Mouse (Mus musculus): Measurements from ENCODE around the gene Nsrp1.
"Not testable (repeated sequence)": the region's sequence is repeated elsewhere in the genome, so short reads cannot be mapped to it uniquely, and the experiment has no call there.

The Nsrp1 gene

DNA sequence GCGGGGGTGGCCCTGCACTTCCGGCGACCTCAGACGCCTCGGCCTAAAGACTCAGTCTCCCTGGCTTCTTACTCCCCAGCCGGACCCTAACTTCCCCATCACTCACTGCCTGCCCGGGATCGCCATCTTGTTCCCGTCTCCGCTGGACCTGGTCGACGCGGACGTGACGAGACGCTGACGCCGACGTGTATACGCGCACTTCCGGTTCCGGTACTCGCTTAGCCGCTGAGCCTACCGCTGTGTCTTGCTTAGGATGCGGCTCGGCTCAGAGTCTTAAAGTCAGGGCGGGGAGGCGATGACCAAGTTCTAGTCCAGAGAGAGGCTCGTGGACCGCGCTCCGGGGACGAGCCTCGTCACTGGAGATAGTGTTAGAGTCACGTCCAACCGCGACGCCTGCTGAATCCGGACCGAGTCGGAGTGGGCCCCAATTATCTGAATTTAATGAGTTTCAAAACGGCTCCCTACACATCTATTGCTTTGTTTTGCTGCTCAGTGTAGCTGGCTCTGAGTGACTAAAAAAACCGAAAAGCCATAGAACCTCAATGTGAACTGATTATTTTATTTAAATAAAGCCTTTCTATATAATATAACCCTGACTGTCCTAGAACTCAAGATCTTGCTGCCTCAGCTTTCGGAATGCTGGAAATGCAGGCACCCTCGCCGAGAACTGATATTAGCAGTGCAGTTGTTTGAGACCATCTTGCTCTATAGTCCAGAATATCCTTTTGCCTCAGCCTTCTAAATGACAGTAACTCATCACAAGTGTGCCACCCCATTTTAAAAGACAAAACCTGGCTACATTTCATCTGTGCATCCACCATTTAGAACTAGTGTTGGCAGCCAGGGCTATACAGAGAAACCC is at the start of gene Nsrp1:
Gene Nsrp1, minus strand, starts transcription at position 163 of the 862 bp plus-strand sequence.
- in situ Hi-C loops (cut with MboI, MseI), result no loop called here

DNA sequence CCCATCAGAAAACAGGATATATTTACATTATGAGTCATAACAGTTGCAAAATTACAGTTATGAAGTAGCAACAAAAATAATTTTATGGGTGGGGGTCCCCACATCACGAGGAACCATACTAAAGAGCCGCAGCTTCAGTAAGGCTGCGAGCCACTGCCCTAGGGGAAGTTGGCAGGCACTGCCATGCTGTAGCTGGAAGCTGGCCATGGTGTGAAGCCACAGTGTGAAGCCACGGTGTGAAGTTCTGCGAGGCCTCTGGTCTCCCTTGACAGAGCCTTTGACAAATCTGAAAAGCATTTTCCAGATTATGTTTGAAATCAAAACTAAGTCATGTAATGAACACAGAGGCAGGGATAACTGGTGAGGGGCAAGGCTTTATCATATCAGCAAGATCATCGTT is 32.9 kb upstream of the Nsrp1 start:
- in situ Hi-C loops (cut with MboI, MseI), result no loop called here

DNA sequence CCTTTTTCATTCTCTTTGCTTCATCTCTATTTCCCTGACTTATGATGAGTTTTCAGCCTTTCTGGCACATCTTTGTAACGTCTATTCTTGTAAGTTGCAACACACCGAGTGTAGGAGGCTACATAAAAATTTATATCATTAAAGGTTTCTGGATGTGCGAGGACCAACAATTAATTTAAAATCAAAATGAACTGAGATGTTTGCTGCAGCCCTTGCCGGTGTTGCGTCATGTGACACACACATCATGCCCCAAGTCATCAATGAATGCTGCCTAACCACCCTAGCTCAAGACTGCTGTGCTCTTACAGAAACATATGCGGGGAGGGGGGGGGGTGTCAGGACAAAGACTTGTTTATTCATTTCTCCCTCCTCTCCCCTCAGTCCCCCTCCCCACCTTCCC is 30.2 kb upstream of the Nsrp1 start:
- in situ Hi-C loops (cut with MboI, MseI), result no loop called here

DNA sequence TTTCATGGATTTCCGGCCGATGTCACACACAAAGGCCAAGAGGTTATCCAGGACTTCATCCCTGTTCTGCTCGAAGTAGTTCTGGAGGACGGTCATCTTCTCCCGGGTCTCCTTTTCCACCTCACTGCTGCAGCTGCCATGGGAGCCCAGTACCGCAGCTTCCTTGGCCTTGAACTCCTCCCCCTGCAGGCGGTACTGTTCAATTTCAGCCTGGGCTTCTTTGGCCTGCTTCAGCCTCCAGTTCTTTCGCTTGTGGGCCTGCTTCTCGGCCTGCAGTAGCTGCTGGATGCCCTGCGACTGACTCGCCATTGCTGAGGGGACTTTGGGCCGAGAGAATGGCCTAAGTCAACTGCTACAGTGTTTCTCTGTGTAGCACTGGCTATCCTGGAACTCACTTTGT is 29.6 kb upstream of the Nsrp1 start:
- in situ Hi-C loops (cut with MboI, MseI), result not testable (repeated sequence)

DNA sequence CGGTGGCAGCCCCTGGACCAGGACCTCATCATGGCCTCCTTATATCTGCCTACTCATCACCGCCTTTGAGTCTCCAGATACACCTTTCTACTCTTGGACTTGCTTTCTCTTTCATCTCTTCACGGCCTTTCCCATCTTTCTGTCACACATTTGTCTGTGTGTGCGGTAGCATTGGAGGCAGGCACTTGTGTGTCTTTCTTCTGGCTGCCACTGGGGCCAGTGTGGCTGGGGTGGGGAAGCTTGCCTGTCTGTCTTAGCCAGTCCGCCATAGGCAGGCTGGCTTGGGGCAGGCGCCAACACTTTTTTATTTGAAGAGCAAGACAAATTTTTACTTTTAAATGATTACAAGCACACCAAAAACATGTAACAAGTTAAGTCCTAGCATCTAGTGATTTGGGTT is 28.7 kb upstream of the Nsrp1 start:
- in situ Hi-C loops (cut with MboI, MseI), result no loop called here

DNA sequence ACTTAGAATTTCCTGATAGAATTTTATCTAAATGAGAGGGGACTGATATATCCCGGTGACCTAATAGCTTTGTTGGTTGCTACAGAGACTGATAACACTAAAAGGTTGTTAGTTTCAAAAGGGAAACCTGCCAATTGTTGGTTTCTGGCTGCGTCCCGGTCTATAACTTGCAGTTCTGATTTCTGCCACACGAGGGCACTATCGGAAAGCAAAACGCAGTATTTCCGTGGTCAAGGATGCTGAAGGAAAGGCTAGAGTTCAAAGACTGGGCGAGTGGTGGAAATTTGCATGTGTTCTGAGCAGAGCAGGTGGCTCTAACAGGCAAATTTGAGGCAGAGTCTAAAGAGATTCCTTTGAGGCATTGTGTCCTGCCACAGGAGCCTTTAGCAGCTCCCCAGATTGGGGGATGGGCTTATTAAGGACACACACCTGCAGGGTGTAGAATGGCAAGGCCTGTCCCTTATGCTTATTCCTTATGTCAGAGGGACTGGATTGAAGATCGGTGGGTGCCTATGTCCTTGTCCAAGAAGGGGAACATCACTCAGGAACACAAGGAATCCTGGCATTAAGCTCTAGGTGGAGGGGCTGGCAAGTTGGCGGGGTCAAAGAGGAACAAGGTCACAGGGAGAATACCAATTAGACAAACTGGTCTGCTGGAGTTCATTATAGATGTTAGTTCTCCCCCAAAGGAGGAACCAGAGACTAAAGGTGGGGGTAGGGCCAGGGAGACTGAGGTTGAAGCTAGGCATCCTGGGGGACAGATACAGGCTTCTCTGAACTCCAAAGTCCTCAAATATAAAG is 22.1 kb upstream of the Nsrp1 start:
- in situ Hi-C loops (cut with MboI, MseI), result loop anchor here (5.0 kb wide), 2 partner anchors 212 to 367 kb away; no protein-coding TSS in a partner anchor

DNA sequence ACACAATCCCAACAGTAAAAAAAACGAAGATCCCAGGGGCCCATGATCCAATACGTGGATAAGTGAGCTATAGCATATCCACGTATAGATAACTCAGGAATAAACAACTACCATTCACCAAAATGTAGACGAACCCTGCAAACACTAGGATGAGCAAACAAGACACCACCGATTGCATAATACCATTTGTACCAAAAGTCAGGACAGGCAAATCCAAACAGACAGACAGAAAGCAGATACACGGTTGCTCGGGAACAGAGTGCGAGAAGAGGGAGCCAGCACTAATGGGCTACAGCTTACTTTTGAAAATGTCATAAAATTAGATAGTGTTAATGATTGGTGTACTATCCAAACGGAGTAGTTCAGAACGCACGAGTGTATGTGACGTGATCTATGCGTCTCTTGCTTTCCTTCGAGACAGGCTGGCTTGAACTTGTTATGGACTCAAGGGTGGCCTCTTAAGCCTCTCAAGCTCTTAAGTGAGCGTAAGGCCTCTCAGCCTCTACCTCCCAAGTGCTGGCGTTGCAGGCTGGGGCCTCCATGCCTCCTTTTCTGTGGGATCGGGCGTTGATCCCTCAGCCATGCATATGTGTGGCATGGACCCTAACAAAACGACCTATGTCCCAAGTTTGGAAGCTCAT is 20.2 kb upstream of the Nsrp1 start:
- in situ Hi-C loops (cut with MboI, MseI), result no loop called here

DNA sequence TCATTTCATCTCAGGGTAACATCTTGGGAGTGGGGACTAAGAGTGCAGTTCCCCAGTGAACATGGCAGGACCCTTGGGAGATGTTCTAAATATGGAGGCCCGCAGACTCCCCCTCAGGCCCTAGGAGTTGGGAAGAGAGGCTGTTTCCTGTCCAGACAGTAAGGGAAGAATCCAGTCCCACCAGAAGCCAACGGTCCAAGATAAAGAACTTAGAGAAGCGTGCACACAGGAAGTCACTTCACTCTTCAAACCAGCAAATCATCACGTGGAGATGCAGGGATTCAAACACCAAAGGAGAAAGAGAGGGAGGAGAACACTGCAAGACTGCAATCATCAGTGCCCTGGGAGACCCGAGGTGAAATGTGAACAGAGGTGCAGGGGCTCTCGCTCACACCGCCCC is 18.8 kb upstream of the Nsrp1 start:
- in situ Hi-C loops (cut with MboI, MseI), result no loop called here

DNA sequence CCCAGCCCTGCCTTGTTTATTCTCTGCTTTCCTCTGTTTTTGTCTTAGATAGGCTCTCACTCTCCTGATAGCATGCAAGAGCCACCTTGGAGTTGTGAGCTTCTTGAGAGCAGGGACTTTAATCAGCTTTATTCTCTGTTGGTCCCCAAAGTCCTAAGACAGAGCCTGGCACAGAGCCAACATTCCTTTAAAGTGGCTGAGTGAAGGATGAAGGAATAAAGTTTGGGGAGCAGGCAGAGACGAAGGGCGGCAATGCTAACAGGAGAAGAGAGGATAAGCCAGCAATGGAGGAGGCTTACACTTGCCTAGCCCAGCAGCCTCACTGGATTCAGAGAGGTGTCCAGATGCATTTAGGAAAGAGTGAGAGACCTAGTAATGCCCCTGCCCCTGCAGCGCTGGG is 18.3 kb upstream of the Nsrp1 start:
- in situ Hi-C loops (cut with MboI, MseI), result no loop called here

DNA sequence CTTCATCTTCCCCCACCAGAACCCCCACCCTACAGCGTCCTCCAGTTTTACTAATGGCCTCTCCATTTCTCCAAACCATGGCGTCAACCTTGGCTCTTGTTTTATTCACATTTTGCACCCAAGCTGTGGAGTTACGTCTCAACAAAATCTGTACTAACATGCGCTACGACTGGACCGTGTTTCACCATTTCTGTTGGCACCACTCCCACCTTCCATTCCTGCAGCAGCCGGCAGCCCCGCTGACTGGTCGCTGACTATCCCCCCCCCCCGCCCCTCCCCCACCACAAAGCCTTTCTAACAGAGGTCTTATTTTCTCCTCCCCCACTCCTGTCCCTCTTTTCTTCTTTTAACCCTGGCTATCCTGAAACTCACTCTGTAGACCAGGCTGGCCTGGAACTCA is 17.0 kb upstream of the Nsrp1 start:
- in situ Hi-C loops (cut with MboI, MseI), result no loop called here

DNA sequence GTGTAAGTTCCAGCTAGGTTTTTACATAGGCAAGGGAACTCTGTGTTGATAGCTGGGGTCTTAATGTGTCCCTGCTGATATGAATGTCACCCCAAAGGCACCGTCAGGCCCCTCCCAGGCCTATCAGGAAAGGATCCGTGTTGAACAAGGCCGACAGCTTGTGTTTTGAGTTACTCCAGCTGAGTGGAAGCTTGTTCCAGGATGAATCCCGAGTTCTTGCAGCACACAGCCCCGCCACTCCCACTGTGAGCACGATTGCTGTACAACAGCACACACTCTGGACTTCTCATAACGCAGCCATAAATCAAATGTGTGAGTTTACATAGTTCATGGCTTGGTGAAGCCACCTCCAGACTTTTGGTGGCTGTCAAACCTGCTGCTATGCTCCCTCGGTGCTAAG is 15.9 kb upstream of the Nsrp1 start:
- in situ Hi-C loops (cut with MboI, MseI), result no loop called here

DNA sequence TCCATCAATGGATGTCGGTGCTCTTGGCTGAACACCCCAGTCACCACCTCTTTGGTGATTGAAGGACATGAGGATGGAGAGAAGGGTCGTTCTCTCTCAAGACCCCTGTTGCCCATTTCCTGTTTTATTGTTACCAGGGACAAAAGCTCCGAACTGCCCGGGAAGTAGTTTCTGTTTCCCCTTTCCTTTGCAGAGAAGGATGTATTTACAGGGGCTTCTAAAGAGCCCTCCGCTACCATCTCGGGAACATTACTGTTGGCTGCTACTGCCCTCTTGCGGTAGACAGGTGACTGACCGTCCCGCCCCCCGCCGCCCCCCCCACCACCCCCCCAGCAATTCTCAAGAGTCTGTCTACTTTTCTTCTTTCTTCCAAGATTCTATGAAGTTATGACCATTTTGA is 15.0 kb upstream of the Nsrp1 start:
- in situ Hi-C loops (cut with MboI, MseI), result no loop called here

DNA sequence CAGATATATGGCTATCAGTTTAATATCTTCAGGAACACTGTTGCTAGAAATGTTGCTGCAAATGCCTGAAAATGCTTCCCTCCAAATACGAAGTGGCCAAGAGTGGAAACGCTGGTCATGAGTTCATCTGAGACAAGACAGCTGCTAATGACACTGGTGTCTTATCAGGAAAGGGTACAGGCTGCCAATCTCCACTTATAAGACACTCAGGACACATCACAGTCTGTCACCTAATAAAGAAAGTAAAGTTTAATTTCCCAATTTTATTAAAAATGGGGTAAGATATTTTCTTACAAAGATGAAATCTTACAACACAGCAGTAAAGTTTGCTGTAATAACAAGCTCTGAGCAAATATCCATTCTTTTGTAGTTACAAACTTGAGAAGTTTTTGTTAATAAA is 10.9 kb upstream of the Nsrp1 start:
- in situ Hi-C loops (cut with MboI, MseI), result no loop called here

DNA sequence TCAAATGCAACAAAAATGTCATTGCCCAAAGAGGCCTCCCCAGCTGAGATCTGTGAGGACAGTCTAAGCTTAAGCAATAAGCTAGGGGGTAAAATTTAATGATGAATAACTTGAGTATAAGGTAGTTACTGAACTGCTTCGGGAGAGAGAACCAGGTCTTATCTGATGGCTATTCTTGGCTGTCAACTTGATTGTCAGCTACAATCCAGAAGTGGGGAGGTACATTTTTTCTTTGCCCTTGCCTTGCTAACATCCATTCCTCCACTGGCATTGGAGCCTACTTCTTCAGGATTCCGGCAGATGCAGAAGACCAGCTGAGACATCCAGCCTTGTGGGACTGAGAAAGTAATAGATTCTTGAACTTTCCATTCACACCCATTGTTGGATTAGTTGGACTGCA is 8.8 kb upstream of the Nsrp1 start:
- in situ Hi-C loops (cut with MboI, MseI), result no loop called here

DNA sequence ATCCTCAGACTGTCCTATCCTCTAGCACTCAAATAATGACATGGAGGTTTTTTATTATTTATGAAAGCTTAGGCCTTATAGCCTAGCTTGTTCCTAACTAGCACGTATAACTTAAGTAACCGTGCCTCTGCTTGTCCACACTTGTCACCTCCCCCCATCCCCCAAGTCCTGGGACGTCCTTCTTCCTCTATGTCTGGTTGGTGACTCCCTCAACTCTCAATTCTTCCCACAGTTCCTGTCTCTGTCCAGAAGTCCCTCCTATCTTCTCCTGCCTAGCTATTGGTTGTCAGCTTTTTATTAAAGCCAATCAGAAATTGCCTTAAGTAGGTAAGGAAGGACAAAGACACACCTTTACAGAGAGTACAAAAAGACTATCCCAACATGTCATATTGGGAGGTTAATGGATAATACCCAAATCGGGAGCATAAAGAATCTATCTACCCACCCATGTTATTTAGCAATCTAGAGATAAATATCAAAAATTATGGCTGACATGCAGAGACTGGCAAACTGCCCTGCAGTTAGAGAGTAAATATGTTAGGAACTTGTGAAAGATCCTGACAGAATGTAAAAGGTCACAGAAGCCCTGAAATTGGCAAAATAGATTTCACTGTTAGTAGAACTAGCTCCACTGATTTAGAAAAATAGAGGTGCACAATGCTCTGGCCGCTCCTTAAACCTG is 5.9 kb upstream of the Nsrp1 start:
- in situ Hi-C loops (cut with MboI, MseI), result no loop called here

DNA sequence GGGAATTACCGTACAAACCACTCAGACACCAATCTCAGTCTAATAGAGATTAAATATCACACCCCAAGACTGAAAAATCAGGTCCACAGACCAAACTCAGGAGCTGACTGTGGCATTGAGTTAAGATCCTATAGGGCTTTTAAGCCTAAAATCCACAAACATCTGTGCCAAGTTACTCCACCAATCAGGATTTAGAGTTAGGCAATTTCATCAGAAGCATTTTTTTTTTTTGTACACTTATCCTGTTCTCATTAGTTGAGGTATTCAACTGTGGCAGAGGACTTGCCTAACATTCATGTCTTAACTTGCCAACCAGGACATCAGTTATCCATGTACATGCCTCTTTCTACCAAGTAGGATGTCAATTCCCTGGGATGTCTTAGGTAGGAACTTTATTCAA is 1.1 kb upstream of the Nsrp1 start:
- in situ Hi-C loops (cut with MboI, MseI), result no loop called here

DNA sequence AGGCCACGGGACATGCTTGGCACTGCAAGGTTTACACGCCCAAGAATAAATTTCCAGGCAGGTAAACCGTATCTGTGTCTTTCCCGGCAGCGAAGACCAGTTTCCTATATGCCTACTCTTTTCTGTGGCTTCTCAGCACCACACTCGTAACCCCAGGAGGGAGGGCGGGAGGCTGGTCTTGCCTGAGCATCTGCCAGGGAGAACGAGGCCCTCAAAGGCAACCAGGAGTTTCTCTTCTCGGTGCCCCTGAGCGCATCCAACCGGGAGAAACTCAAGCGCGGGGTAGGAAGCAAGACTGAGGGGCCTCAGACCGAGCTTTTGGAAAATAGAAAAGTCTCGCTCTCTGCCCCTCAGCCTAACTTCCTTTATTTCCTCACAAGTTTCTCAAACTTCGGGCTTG is 443 bp downstream of the Nsrp1 start:
- in situ Hi-C loops (cut with MboI, MseI), result no loop called here

DNA sequence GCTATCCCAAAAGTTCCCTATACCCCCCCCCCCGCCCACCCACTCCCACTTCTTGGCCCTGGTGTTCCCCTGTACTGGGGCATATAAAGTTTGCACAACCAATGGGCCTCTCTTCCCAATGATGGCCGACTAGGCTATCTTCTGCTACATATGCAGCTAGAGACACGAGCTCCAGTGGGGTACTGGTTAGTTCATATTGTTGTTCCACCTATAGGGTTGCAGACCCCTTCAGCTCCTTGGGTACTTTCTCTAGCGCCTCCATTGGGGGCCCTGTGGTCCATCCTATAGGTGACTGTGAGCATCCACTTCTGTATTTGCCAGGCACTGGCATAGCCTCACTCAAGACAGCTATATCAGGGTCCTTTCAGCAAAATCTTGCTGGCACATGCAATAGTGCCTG is 904 bp downstream of the Nsrp1 start:
- in situ Hi-C loops (cut with MboI, MseI), result not testable (repeated sequence)

DNA sequence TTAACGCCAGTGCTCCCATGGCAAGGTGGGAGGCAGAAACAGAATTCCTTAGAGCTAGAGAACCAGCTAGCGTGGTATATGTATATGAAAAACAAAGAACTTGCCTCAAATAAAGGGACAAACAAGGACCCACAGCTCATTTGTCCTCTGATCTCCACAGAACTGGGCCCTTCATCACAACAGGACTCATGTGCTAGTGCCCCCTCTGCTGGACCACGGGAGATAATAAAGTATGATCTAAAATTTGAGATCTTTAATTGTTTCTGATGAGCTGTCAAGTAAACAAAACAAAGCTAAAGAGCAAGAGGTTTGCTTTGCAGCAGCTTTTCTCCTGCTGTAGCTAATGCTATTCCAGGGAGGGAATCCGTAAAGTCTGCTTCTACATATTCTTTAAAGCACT is 7.5 kb downstream of the Nsrp1 start:
- in situ Hi-C loops (cut with MboI, MseI), result no loop called here

DNA sequence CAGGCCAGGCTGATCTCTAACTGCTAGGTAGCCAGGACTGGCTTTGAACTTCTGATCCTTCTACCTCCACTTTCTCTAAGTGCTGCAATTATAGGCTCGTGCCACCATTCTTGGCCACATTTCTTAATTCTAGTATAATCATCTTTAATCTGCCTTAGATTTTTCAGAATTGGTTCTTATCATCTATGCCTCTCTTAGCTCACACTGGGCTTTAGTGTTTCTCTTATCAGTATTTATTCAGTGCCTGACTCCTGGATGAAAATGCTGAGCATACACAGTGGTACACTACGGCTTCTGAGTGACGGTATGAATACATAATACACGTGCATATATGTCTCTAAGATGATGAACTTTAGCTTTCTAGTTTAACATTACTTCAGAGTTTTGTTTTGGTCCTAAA is 9.4 kb downstream of the Nsrp1 start:
- in situ Hi-C loops (cut with MboI, MseI), result no loop called here

DNA sequence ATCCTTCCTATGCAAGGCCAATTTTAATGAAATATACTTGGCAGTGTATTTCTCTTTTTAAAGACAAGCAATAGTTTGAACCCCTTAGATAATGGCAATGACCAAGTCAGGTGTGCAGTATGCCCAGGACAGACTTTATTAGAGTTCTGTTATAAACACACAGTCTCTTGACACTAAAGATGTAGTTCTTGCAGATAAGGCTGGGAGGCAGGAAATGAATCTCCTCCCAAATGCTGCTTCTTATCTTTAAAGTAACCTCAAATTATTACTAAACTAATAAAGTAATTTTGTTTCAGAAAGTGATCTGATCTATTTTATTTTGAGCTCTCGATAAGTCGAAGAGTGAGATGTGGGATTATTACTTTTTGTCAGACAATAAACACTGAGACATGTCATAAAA is 14.8 kb downstream of the Nsrp1 start:
- in situ Hi-C loops (cut with MboI, MseI), result no loop called here

DNA sequence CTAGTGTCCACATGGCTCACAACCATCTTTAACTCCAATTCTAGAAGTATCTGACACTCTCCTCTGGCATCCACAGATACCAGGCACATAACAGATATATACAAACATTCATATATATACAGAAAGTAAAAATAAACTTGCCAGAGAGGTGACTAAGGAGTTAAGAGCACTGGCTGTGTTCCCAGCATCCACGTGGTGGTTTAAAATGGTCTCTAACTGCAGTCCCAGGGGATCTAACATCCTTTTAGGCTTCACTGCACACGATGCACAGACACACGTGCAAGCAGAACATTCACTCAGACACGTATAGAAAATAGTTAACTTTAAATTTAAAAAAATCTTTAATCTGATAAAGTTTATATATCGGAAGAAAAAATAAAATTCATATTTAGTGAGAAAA is 16.3 kb downstream of the Nsrp1 start:
- in situ Hi-C loops (cut with MboI, MseI), result no loop called here

All from T-helper 1 cell (primary cell).